Comparison of ENCODE assay signal across 14 mouse cellular contexts in the genomic region with DNA sequence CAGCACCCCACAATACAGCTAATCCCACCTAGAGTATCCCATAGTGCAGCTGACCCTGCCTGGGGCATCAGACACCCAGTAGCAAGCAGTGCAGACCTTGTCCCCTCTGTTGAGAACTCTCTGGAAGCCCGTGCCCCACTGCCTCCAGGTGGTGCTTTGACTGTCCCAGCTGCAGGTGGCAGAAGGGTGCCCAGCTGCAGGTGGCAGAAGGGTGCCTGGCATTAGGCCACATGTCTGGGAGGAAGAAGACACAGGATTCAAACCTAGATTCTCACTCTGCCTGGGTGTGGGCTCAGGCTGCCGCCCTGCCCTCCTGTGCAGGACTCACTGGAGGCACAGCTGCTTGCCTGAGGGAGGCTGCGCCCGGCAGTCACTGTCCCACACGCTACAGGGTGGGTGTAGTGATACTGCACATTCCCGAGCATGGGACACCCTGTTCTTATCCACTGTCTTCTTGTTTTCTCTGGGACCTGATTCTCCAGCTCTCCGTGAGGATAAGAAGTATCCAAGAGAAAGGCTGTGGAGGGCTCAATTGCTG. TPM values are rescaled to one million over a fixed set of nuclear protein-coding genes. Genes with fewer than 3 reads are reported as not detected.
DNase-seq lines count a peak whose midpoint lies in the region; ATAC-seq and TF ChIP-seq lines count a peak whose summit lies in the region.
"Had no signal": no experiment of that assay in that cellular context is flagged by ENCODE, and none has a peak within 500 bp of the region (broad histone marks: within the 10 kb centered on the region; RNA-seq: fewer than 3 reads in every experiment).

No protein-coding gene starts in this region.

- peaks cover 55% of the 10 kb centered on the region for H3K4me1 ChIP-seq in heart, embryonic 16.5 days (ENCODE audit: control insufficient read depth, insufficient read depth, low read length)
- peaks cover 4% of the 10 kb centered on the region for H3K4me1 ChIP-seq in midbrain, embryonic 16.5 days (ENCODE audit: control insufficient read depth, insufficient read depth, low read length)
- H3K4me1 ChIP-seq in midbrain, postnatal 0 days (ENCODE audit: insufficient read depth, low read length): no peaks in the 10 kb centered on the region

- H3K36me3 ChIP-seq in heart, embryonic 16.5 days (ENCODE audit: control insufficient read depth, insufficient read depth): no peaks in the 10 kb centered on the region
- H3K36me3 ChIP-seq in midbrain, embryonic 16.5 days (ENCODE audit: control insufficient read depth, insufficient read depth, low read length): no peaks in the 10 kb centered on the region
- no peaks in the 10 kb centered on the region for H3K36me3 ChIP-seq in midbrain, postnatal 0 days (ENCODE audit: insufficient read depth, low read length)
- peaks cover 4% of the 10 kb centered on the region for H3K36me3 ChIP-seq in myocyte (ENCODE audit: control insufficient read depth, insufficient read depth)

- WGBS in heart, embryonic 16.5 days: 78% methylated on average over 7 of the region's 7 CpGs
- 91% methylated on average over 7 of the region's 7 CpGs for WGBS in midbrain, embryonic 16.5 days
- 89% methylated on average over 7 of the region's 7 CpGs for WGBS in midbrain, postnatal 0 days

- DNase-seq in heart, adult 11 months: no peak
- DNase-seq in midbrain, postnatal 0 days (ENCODE audit: low spot score): no peak
- DNase-seq in embryo, embryonic 11 days: no peak
- DNase-seq in adrenal gland, postnatal 25 days: no peak
- DNase-seq: cerebellum, adult 8-10 months; lung, adult 18-20 months had no signal

- TF ChIP-seq CTCF in midbrain, postnatal 0 days (IDR thresholded peaks at IDR 0.05): no peak

- ATAC-seq in heart, embryonic 16.5 days (replicated peaks; ENCODE audit: extremely low read depth, insufficient read depth, low FRiP score): no peak
- no peak for ATAC-seq in midbrain, embryonic 16.5 days
- ATAC-seq in midbrain, postnatal 0 days (ENCODE audit: low FRiP score): no peak
- ATAC-seq: inflammation-experienced regulatory T-cells, adult 6 months had no signal

- H3K27ac ChIP-seq in heart, embryonic 16.5 days (ENCODE audit: low read length): peak overlapping the region; percentile 84; the same call in 1 of the 2 replicates
- no peak overlapping the region for H3K27ac ChIP-seq in midbrain, embryonic 16.5 days (ENCODE audit: low read length)
- H3K27ac ChIP-seq in midbrain, postnatal 0 days (ENCODE audit: low read depth, low read length): no peak overlapping the region
- H3K27ac ChIP-seq: kidney, postnatal 0 days; limb, embryonic 10.5 days had no signal

- H3K79me2 ChIP-seq in myocyte (ENCODE audit: control insufficient read depth, insufficient read depth): peaks cover 94% of the 10 kb centered on the region

- H3ac ChIP-seq in myocyte (ENCODE audit: control insufficient read depth, insufficient read length): no peak overlapping the region

- H3K27me3 ChIP-seq in heart, embryonic 16.5 days (ENCODE audit: control insufficient read depth, insufficient read depth, low read length): no peaks in the 10 kb centered on the region
- no peaks in the 10 kb centered on the region for H3K27me3 ChIP-seq in midbrain, embryonic 16.5 days (ENCODE audit: control insufficient read depth, insufficient read depth, low read depth, low read length)
- H3K27me3 ChIP-seq in midbrain, postnatal 0 days (ENCODE audit: insufficient read depth, low read length): no peaks in the 10 kb centered on the region
- no peaks in the 10 kb centered on the region for H3K27me3 ChIP-seq in myocyte (ENCODE audit: control insufficient read depth, insufficient read depth, insufficient read length)

- H3K9me3 ChIP-seq in heart, embryonic 16.5 days (replicated peaks; ENCODE audit: control insufficient read depth, low read length): no peaks in the 10 kb centered on the region
- no peaks in the 10 kb centered on the region for H3K9me3 ChIP-seq in midbrain, embryonic 16.5 days (replicated peaks; ENCODE audit: control insufficient read depth, low read length, poor library complexity, severe bottlenecking)
- H3K9me3 ChIP-seq in midbrain, postnatal 0 days (ENCODE audit: low read length): no peaks in the 10 kb centered on the region
- H3K9me3 ChIP-seq: limb, embryonic 10.5 days had no signal

- TF ChIP-seq POLR2A in myocyte (IDR thresholded peaks at IDR 0.05; ENCODE audit: insufficient read length, low read depth): no peak

- H3K4me3 ChIP-seq in heart, embryonic 16.5 days (ENCODE audit: low read length): no peak overlapping the region
- no peak overlapping the region for H3K4me3 ChIP-seq in midbrain, embryonic 16.5 days (ENCODE audit: low read depth, low read length)
- no peak overlapping the region for H3K4me3 ChIP-seq in midbrain, postnatal 0 days (ENCODE audit: low read depth, low read length)
- H3K4me3 ChIP-seq in myocyte: no peak overlapping the region
- H3K4me3 ChIP-seq: limb, embryonic 10.5 days had no signal

- no peak overlapping the region for H3K4me2 ChIP-seq in heart, embryonic 16.5 days (ENCODE audit: low read depth, low read length)
- no peak overlapping the region for H3K4me2 ChIP-seq in midbrain, embryonic 16.5 days (ENCODE audit: low read length)
- H3K4me2 ChIP-seq in midbrain, postnatal 0 days (ENCODE audit: low read depth, low read length, poor library complexity, severe bottlenecking): no peak overlapping the region
- no peak overlapping the region for H3K4me2 ChIP-seq in myocyte (ENCODE audit: low read depth)
- H3K4me2 ChIP-seq: midbrain, embryonic 11.5 days had no signal

- H3K9ac ChIP-seq in heart, embryonic 16.5 days (ENCODE audit: low read length): 0 out of 2 replicates have a peak overlapping the region, but pooled peaks have one; percentile 7
- 0 out of 2 replicates have a peak overlapping the region, but pooled peaks have one; percentile 12 for H3K9ac ChIP-seq in midbrain, embryonic 16.5 days (ENCODE audit: low read depth, low read length)
- H3K9ac ChIP-seq in midbrain, postnatal 0 days (replicated peaks; ENCODE audit: low read length, poor library complexity, severe bottlenecking): no peak overlapping the region

TF ChIP-seq in myocyte, 11 proteins besides CTCF, POLR2A, EP300 and RAD21:
- TF ChIP-seq TCF12 (IDR thresholded peaks at IDR 0.05; ENCODE audit: insufficient read depth, poor library complexity, severe bottlenecking) (no peak), CEBPB (IDR thresholded peaks at IDR 0.05; ENCODE audit: insufficient read depth, poor library complexity, severe bottlenecking) (no peak), POLR2AphosphoS2 (IDR thresholded peaks at IDR 0.05; ENCODE audit: insufficient read length, low read depth) (no peak), TCF3 (IDR thresholded peaks at IDR 0.05; ENCODE audit: insufficient read length, low read depth) (no peak), E2F4 (IDR thresholded peaks at IDR 0.05; ENCODE audit: insufficient read depth) (no peak), MAX (IDR thresholded peaks at IDR 0.05; ENCODE audit: low read depth) (no peak), MYOD1 (IDR thresholded peaks at IDR 0.05; ENCODE audit: control insufficient read depth in 1 of 3, insufficient read length in 2 of 3, low read depth in 2 of 3) (peak in 2 of 3 experiments; percentile 45 to 80), SRF (IDR thresholded peaks at IDR 0.05; ENCODE audit: control insufficient read depth, insufficient read length, low read depth) (no peak), USF1 (IDR thresholded peaks at IDR 0.05; ENCODE audit: low read depth) (no peak), MYOG (IDR thresholded peaks at IDR 0.05; ENCODE audit: control insufficient read depth in 1 of 3, insufficient read depth in 1 of 3, insufficient read length in 2 of 3, low read depth in 2 of 3) (peak in 2 of 3 experiments; percentile 76 to 91), REST (IDR thresholded peaks at IDR 0.05; ENCODE audit: insufficient read depth, insufficient read length) (no peak)

RNA-seq across cellular contexts. Expression of gene Tpst2, which starts 9.1 kb away (rescaled TPM):
- polyA plus RNA-seq in heart, embryonic 16.5 days (2015; fragmentation: Nextera tagmentation; extraction: Ambion mirVana): 51.0 and 53.0 TPM in 2 replicates
- polyA plus RNA-seq in midbrain, embryonic 16.5 days (2015; fragmentation: Nextera tagmentation; extraction: Ambion mirVana): 26.2 and 34.5 TPM in 2 replicates
- 37.3 and 41.1 TPM in 2 replicates for total RNA-seq in midbrain, postnatal 0 days (2014; rRNA removed)
- polyA plus RNA-seq in midbrain, postnatal 0 days (2015; fragmentation: Nextera tagmentation; extraction: Ambion mirVana): 37.1 and 37.8 TPM in 2 replicates
- 94.7 TPM for polyA plus RNA-seq in myocyte (2012; fragmentation: generic; extraction: Trizol)
- total RNA-seq in adrenal gland, postnatal 25 days (2021): 144 and 210 TPM in 2 replicates

RNA-seq across cellular contexts. Expression of gene Crybb1, which starts 30.0 kb away (rescaled TPM):
- polyA plus RNA-seq in heart, embryonic 16.5 days (2015; fragmentation: Nextera tagmentation; extraction: Ambion mirVana): 1.5 TPM in 2 replicates
- polyA plus RNA-seq in midbrain, embryonic 16.5 days (2015; fragmentation: Nextera tagmentation; extraction: Ambion mirVana): 5.1 and 5.8 TPM in 2 replicates
- 7.2 and 11.5 TPM in 2 replicates for total RNA-seq in midbrain, postnatal 0 days (2014; rRNA removed)
- 13.1 and 13.2 TPM in 2 replicates for polyA plus RNA-seq in midbrain, postnatal 0 days (2015; fragmentation: Nextera tagmentation; extraction: Ambion mirVana)
- polyA plus RNA-seq in myocyte (2012; fragmentation: generic; extraction: Trizol): 0.36 TPM
- 1.1 and 2.7 TPM in 2 replicates for total RNA-seq in adrenal gland, postnatal 25 days (2021)
- total RNA-seq: hematopoietic stem cell, adult 5-6 weeks had no signal
- polyA plus RNA-seq: limb, embryonic 10.5 days had no signal

RNA-seq across cellular contexts. Expression of gene Cryba4, which starts 33.3 kb away (rescaled TPM):
- 1.6 and 2.0 TPM in 2 replicates for polyA plus RNA-seq in heart, embryonic 16.5 days (2015; fragmentation: Nextera tagmentation; extraction: Ambion mirVana)
- polyA plus RNA-seq in midbrain, embryonic 16.5 days (2015; fragmentation: Nextera tagmentation; extraction: Ambion mirVana): 1.0 and 1.6 TPM in 2 replicates
- total RNA-seq in midbrain, postnatal 0 days (2014; rRNA removed): 1.6 and 2.4 TPM in 2 replicates
- polyA plus RNA-seq in midbrain, postnatal 0 days (2015; fragmentation: Nextera tagmentation; extraction: Ambion mirVana): 2.5 and 2.9 TPM in 2 replicates
- polyA plus RNA-seq in myocyte (2012; fragmentation: generic; extraction: Trizol): 2.8 TPM
- total RNA-seq in adrenal gland, postnatal 25 days (2021): 14.8 and 16.5 TPM in 2 replicates
- total RNA-seq: hematopoietic stem cell, adult 5-6 weeks had no signal

RNA-seq across cellular contexts. Expression of gene Tfip11, which starts 40.5 kb away (rescaled TPM):
- 19.1 and 20.1 TPM in 2 replicates for polyA plus RNA-seq in heart, embryonic 16.5 days (2015; fragmentation: Nextera tagmentation; extraction: Ambion mirVana)
- 37.0 and 37.2 TPM in 2 replicates for polyA plus RNA-seq in midbrain, embryonic 16.5 days (2015; fragmentation: Nextera tagmentation; extraction: Ambion mirVana)
- total RNA-seq in midbrain, postnatal 0 days (2014; rRNA removed): 19.8 and 20.8 TPM in 2 replicates
- 27.4 and 29.0 TPM in 2 replicates for polyA plus RNA-seq in midbrain, postnatal 0 days (2015; fragmentation: Nextera tagmentation; extraction: Ambion mirVana)
- polyA plus RNA-seq in myocyte (2012; fragmentation: generic; extraction: Trizol): 31.7 TPM
- total RNA-seq in adrenal gland, postnatal 25 days (2021): 33.3 and 38.6 TPM in 2 replicates

RNA-seq across cellular contexts. Expression of gene Srrd, which starts 57.2 kb away (rescaled TPM):
- 23.5 and 24.7 TPM in 2 replicates for polyA plus RNA-seq in heart, embryonic 16.5 days (2015; fragmentation: Nextera tagmentation; extraction: Ambion mirVana)
- 51.7 and 56.8 TPM in 2 replicates for polyA plus RNA-seq in midbrain, embryonic 16.5 days (2015; fragmentation: Nextera tagmentation; extraction: Ambion mirVana)
- 60.5 and 69.6 TPM in 2 replicates for total RNA-seq in midbrain, postnatal 0 days (2014; rRNA removed)
- 49.0 and 59.3 TPM in 2 replicates for polyA plus RNA-seq in midbrain, postnatal 0 days (2015; fragmentation: Nextera tagmentation; extraction: Ambion mirVana)
- 19.0 TPM for polyA plus RNA-seq in myocyte (2012; fragmentation: generic; extraction: Trizol)
- 22.4 and 29.1 TPM in 2 replicates for total RNA-seq in adrenal gland, postnatal 25 days (2021)
